Mouse (Mus musculus): Measurements from ENCODE around the gene Anxa6. TPM values are rescaled to one million over a fixed set of nuclear protein-coding genes. Genes with fewer than 3 reads are reported as not detected.

The Anxa6 gene
- total and polyA plus RNA-seq, 2 experiments from 2014 or later: 37.6 to 51.5 TPM

- DNase-seq (ENCODE audit: low spot score) (no peak), ATAC-seq (ENCODE audit: low FRiP score) (no peak)
- Histone ChIP-seq H3K36me3 (ENCODE audit: insufficient read depth, low read length) (no peaks in the 10 kb centered on the region), H3K4me3 (ENCODE audit: low read depth, low read length) (no peak overlapping the region), H3K4me2 (ENCODE audit: low read depth, low read length, poor library complexity, severe bottlenecking) (no peak overlapping the region), H3K9ac (replicated peaks; ENCODE audit: low read length, poor library complexity, severe bottlenecking) (no peak overlapping the region), H3K9me3 (ENCODE audit: low read length) (no peaks in the 10 kb centered on the region), H3K4me1 (ENCODE audit: insufficient read depth, low read length) (no peaks in the 10 kb centered on the region), H3K27me3 (ENCODE audit: insufficient read depth, low read length) (no peaks in the 10 kb centered on the region), H3K27ac (ENCODE audit: low read depth, low read length) (no peak overlapping the region)
- 76% methylated on average over 4 of the region's 4 CpGs for WGBS
- peak; percentile 64 for TF ChIP-seq CTCF (IDR thresholded peaks at IDR 0.05)
These were observed 8.1 kb upstream of the Anxa6 start for GRCm38 (mm10) chr11:55041348-55041747.

GRCm38 (mm10) chr11:55039591-55039990, 6.3 kb upstream of the Anxa6 start:
- ATAC-seq (ENCODE audit: low FRiP score): 0 out of 2 replicates have a peak, but pooled peaks have one; percentile 16

DNA sequence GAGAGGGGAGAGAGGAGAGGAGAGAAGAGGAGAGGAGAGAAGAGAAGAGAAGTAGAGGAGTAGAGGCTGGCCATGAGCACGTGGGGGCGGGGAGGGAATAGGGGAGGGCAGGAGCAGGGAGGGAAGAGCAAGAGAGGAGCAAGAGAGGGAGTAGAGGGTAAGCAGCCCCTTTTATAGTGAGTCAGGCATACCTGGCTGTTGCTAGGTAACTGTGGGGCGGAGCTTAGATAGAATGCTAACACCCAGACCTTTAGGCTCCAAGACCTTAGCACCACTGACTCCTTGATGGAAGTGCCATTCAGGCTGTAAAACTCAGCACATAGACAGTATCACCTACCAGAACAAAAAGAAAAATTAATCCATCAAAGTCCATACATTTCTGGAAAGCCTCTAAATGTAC, 3.4 kb upstream of the Anxa6 start:
- DNase-seq (ENCODE audit: low spot score) (no peak), ATAC-seq (ENCODE audit: low FRiP score) (no peak)
- Histone ChIP-seq H3K9ac (replicated peaks; ENCODE audit: low read length, poor library complexity, severe bottlenecking) (no peak overlapping the region), H3K27ac (ENCODE audit: low read depth, low read length) (no peak overlapping the region), H3K27me3 (ENCODE audit: insufficient read depth, low read length) (no peaks in the 10 kb centered on the region), H3K9me3 (ENCODE audit: low read length) (no peaks in the 10 kb centered on the region), H3K4me1 (ENCODE audit: insufficient read depth, low read length) (no peaks in the 10 kb centered on the region; the same call in 1 of the 2 replicates), H3K36me3 (ENCODE audit: insufficient read depth, low read length) (no peaks in the 10 kb centered on the region), H3K4me3 (ENCODE audit: low read depth, low read length) (no peak overlapping the region), H3K4me2 (ENCODE audit: low read depth, low read length, poor library complexity, severe bottlenecking) (no peak overlapping the region)
- 33% methylated on average over 3 of the region's 3 CpGs for WGBS
- no peak for TF ChIP-seq CTCF (IDR thresholded peaks at IDR 0.05)

More at GRCm38 (mm10) chr11:55039591-55039990, 6.3 kb upstream of the Anxa6 start:
- Histone ChIP-seq H3K27ac (ENCODE audit: low read depth, low read length) (no peak overlapping the region), H3K9me3 (ENCODE audit: low read length) (no peaks in the 10 kb centered on the region), H3K9ac (replicated peaks; ENCODE audit: low read length, poor library complexity, severe bottlenecking) (no peak overlapping the region), H3K4me2 (ENCODE audit: low read depth, low read length, poor library complexity, severe bottlenecking) (no peak overlapping the region), H3K27me3 (ENCODE audit: insufficient read depth, low read length) (no peaks in the 10 kb centered on the region), H3K36me3 (ENCODE audit: insufficient read depth, low read length) (no peaks in the 10 kb centered on the region), H3K4me3 (ENCODE audit: low read depth, low read length) (no peak overlapping the region), H3K4me1 (ENCODE audit: insufficient read depth, low read length) (no peaks in the 10 kb centered on the region)
- 4% methylated on average over 9 of the region's 9 CpGs for WGBS
- DNase-seq (ENCODE audit: low spot score): peak; percentile 81
- TF ChIP-seq CTCF (IDR thresholded peaks at IDR 0.05): peak; percentile 93

GRCm38 (mm10) chr11:55032286-55032685, 959 bp downstream of the Anxa6 start:
- ATAC-seq (ENCODE audit: low FRiP score): no peak
- 31% methylated on average over 5 of the region's 5 CpGs for WGBS
- Histone ChIP-seq H3K9ac (replicated peaks; ENCODE audit: low read length, poor library complexity, severe bottlenecking) (no peak overlapping the region), H3K27ac (ENCODE audit: low read depth, low read length) (0 out of 2 replicates have a peak overlapping the region, but pooled peaks have one; percentile 32), H3K4me3 (ENCODE audit: low read depth, low read length) (peak overlapping the region; percentile 51), H3K36me3 (ENCODE audit: insufficient read depth, low read length) (no peaks in the 10 kb centered on the region), H3K4me2 (ENCODE audit: low read depth, low read length, poor library complexity, severe bottlenecking) (peak overlapping the region; percentile 100), H3K4me1 (ENCODE audit: insufficient read depth, low read length) (no peaks in the 10 kb centered on the region; the same call in 1 of the 2 replicates), H3K9me3 (ENCODE audit: low read length) (no peaks in the 10 kb centered on the region), H3K27me3 (ENCODE audit: insufficient read depth, low read length) (no peaks in the 10 kb centered on the region)
- TF ChIP-seq CTCF (IDR thresholded peaks at IDR 0.05): no peak
- DNase-seq (ENCODE audit: low spot score): no peak

- TF ChIP-seq CTCF (IDR thresholded peaks at IDR 0.05): no peak
- DNase-seq (ENCODE audit: low spot score): no peak
- no peak overlapping the region for H3K27ac ChIP-seq (ENCODE audit: low read depth, low read length)
- H3K36me3 ChIP-seq (ENCODE audit: insufficient read depth, low read length): no peaks in the 10 kb centered on the region
- no peak for ATAC-seq (ENCODE audit: low FRiP score)
- H3K4me2 ChIP-seq (ENCODE audit: low read depth, low read length, poor library complexity, severe bottlenecking): peak overlapping the region; percentile 100
- WGBS: 33% methylated on average over 1 of the region's 4 CpGs
- H3K4me3 ChIP-seq (ENCODE audit: low read depth, low read length): peak overlapping the region; percentile 51; the same call in 1 of the 2 replicates
- H3K4me1 ChIP-seq (ENCODE audit: insufficient read depth, low read length): no peaks in the 10 kb centered on the region; the same call in 1 of the 2 replicates
- no peaks in the 10 kb centered on the region for H3K9me3 ChIP-seq (ENCODE audit: low read length)
- H3K9ac ChIP-seq (replicated peaks; ENCODE audit: low read length, poor library complexity, severe bottlenecking): peak overlapping the region; percentile 29; the same call in 1 of the 2 replicates
- no peaks in the 10 kb centered on the region for H3K27me3 ChIP-seq (ENCODE audit: insufficient read depth, low read length)
These were observed 1.3 kb downstream of the Anxa6 start for GRCm38 (mm10) chr11:55031991-55032280.

DNA sequence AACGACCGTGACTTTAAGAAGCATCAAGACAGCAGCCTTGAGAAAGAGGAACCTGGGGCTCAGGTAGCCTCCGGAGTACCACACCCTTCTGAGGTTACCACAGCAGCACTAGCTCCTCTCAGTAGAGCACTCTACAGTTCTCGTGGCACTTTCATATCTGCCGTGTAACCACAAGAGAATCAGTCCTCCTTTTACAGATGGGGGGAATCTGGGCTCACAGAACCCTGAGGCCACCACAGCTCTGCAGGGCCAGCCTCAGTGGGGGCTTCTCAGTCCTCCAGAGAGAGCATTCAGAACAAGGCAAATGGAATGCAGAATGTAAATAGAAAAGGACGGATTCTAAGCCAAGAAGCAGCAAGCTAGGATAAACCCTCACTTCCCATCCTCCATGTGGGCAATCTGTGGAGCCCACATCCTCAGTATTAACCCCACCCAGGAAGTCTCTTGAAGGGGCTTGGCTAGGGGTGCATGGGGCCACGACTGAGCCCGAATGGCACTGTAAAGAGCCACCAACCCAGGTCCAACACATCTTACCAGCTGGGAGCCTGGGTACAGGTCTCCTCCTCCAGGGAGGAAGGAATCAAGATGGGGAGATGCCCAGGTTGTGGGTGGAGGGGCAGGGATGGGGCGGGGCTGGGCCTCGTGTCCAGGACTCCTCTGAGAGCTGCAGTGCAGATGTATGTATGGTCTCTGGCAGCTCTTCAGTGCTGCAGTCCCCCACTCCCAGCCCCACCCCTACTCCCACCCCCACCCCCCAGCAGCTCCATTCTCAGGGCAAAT, 1.8 kb downstream of the Anxa6 start:
- TF ChIP-seq CTCF (IDR thresholded peaks at IDR 0.05): no peak
- peak overlapping the region; percentile 29; the same call in 1 of the 2 replicates for H3K9ac ChIP-seq (replicated peaks; ENCODE audit: low read length, poor library complexity, severe bottlenecking)
- no peaks in the 10 kb centered on the region; the same call in 1 of the 2 replicates for H3K4me1 ChIP-seq (ENCODE audit: insufficient read depth, low read length)
- no peaks in the 10 kb centered on the region for H3K36me3 ChIP-seq (ENCODE audit: insufficient read depth, low read length)
- no peaks in the 10 kb centered on the region for H3K27me3 ChIP-seq (ENCODE audit: insufficient read depth, low read length)
- WGBS: 53% methylated on average over 10 of the region's 10 CpGs
- no peak overlapping the region; the same call in 1 of the 2 replicates for H3K4me3 ChIP-seq (ENCODE audit: low read depth, low read length)
- no peak overlapping the region for H3K27ac ChIP-seq (ENCODE audit: low read depth, low read length)
- ATAC-seq (ENCODE audit: low FRiP score) (peak; percentile 38; the same call in 1 of the 2 replicates), DNase-seq (ENCODE audit: low spot score) (no peak)
- H3K9me3 ChIP-seq (ENCODE audit: low read length): no peaks in the 10 kb centered on the region
- H3K4me2 ChIP-seq (ENCODE audit: low read depth, low read length, poor library complexity, severe bottlenecking): peak overlapping the region; percentile 100
